Mouse (Mus musculus): ENCODE data around the gene Usp39. TPM values are rescaled to one million over a fixed set of nuclear protein-coding genes. Genes with fewer than 3 reads are reported as not detected.

Usp39 gene
- total RNA-seq, 2 experiments from 2014 or later = 19.3 to 24.6 TPM

GRCm38 (mm10) chr6:72374206-72374605, 29.2 kb upstream of the Usp39 start:
- DNase-seq = no peak
- intact Hi-C loops (cut with DNase I) = no loop called here

GRCm38 (mm10) chr6:72373184-72373583, 28.2 kb upstream of the Usp39 start:
- DNase-seq = peak in 1 of 2 experiments; percentile 41
- intact Hi-C loops (cut with DNase I) = no loop called here

DNA sequence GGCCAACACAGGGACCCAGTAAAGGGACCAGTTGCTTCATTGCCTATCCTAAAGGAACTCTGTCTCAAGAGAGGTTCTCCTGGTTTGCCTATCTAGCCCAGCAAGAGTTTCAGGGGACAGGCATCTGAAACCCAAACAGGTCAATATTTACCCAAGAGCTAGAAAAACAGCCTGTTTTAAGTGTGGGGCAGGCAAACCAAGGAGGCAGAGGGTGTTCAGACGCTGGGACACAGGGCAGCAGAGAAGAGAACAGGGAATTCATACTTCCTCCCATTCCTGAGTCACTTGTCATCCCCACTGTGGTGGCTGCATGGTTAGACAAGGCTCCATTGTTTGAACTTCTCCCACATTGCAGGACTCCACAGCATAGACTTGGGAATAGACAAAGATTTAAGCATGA, 26.6 kb upstream of the Usp39 start:
- intact Hi-C loops (cut with DNase I) = no loop called here
- no peak for DNase-seq

DNA sequence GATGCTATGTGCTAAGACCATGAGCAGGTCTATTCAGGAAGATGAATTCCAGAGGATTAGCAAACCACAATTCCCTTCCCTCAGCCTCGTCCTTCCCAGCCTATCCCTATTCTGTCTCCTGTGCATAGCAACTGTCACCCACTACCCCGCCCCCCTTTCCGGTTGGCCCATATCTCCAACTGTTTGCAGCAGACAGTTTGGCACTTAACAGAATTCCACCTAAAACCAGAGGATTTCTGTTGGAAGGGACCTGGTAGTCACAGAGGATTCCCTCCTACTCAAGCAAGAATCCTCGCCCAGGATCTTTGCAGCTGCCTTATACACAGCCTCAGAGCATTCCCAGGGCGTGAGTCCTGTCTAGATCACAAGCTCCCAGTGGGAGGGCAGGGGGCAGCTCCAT, 26.2 kb upstream of the Usp39 start:
- DNase-seq = peak; percentile 58 to 68

DNA sequence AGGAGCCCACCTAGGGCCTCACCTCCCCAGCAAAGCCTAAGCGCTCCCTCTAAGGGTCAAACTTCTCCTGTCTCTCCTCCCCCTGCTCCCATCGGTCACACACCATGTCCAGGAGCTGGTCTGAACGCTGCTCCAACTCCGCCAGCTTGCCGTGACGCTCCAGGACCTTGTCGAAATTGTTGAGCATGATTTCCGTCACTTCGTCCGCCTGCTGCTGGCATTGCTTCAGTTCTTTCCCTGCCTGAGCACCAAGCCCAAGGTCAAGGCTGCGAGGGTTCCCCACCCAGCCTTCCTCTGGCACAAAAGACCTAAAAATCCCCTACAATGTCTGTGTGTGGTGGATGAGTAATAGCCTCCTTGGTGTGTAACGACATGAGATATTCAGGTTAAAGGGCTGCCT, 25.1 kb upstream of the Usp39 start:
- DNase-seq = peak in 1 of 2 experiments; percentile 32
- intact Hi-C loops (cut with DNase I) = no loop called here

More for the DNA sequence above, 26.2 kb upstream of the Usp39 start:
- intact Hi-C loops (cut with DNase I) = no loop called here

DNA sequence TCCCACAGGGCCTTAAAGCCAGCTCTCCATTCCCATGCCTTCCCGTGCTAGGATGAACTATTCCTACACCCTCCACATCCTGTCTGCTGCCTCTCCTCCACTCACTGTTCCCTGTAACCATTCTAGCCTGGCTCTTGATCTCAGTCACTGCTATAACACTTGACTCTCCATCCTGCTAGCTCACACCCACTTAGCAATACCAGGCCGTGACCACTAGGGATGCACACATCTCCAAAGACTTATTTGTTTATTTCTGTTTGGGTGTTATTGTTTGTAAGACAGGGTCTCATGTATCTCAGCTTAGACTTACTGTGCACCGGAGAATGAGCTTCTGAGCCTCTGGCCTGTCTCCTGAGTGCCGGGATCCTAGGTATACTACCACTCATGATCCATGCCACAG, 24.6 kb upstream of the Usp39 start:
- intact Hi-C loops (cut with DNase I) = no loop called here
- no peak for DNase-seq

- DNase-seq = no peak
- intact Hi-C loops (cut with DNase I) = no loop called here
Observed at GRCm38 (mm10) chr6:72367460-72367974, 22.5 kb upstream of the Usp39 start.

DNA sequence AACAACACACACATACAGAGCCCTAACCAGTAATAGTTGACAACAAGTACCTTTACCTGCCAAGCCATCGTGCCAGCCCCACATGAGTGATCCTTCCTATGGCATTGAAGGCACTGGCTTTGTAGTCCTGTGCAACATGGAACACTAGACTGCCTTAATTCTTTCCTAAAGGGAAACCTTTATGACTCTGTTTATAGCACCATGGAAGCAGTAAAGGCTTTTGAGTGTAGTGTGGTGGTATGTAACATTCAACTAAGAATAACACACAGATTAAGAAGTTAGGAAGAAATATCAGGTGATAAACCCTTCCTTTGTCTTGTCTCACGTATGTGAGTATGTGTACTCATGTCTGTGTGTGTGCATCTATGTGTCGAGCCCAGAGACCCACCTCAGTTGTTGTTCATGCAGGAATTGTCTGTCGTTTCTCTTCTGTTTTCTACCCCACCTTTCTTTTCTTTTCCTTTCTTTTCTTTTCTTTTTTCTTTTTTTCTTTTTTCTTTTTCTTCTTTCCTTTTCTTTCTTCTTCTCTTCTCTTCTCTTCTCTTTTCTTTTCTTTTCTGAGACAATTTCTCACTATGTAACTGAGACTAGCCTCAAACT, 22.0 kb upstream of the Usp39 start, which contains the start of gene Rnf181:
TSS of gene Rnf181 (minus strand) at position 113 of the 600 bp plus-strand sequence.
- intact Hi-C loops (cut with DNase I) = no loop called here
- no peak for DNase-seq

DNA sequence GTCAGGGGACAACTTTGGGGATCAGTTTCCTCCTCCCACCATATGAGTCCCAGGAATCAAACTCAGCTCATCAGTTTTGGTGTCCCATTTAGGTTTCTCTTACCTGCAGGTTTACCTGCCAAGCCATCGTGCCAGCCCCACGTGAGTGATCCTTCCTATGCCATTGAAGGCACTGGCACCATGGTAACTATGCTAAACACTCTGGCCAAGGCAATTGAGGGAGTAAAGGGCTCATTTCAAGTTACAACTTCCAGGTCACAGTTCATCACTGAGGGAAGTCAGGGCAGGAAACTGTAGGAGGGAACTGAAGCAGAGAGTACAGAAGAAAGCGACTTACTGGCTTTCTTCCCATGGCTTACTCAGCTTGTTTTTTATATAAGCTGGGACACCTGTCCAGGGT, 21.3 kb upstream of the Usp39 start:
- intact Hi-C loops (cut with DNase I) = no loop called here

DNA sequence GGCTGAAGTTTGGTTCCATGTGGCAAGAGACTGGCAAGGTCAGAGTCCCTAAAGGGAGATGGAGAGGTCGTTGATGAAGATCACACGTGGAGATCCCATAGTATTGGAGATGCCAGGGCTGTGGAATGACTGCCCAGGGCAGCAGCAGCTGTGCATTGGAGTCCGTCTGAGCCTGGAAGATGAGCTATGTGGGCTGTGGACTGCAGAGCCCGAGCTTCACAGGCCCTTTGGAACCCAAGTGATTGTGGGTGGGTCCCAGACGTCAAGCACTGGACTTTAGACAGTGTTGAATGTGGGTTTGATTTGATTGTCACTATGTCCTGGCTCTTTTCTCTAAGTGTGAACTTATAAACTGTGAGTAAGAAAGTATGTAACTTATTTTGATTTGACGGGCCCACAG, 20.0 kb upstream of the Usp39 start:
- intact Hi-C loops (cut with DNase I) = loop anchor here (5.0 kb wide), 1 partner anchor 42 kb away; no protein-coding TSS in a partner anchor
- no peak for DNase-seq

More for the DNA sequence above, 21.3 kb upstream of the Usp39 start:
- DNase-seq = no peak

- no peak for DNase-seq
- intact Hi-C loops (cut with DNase I) = loop anchor here (5.0 kb wide), 1 partner anchor 43 kb away; no protein-coding TSS in a partner anchor
Observed at GRCm38 (mm10) chr6:72364009-72364408, 19.0 kb upstream of the Usp39 start.

DNA sequence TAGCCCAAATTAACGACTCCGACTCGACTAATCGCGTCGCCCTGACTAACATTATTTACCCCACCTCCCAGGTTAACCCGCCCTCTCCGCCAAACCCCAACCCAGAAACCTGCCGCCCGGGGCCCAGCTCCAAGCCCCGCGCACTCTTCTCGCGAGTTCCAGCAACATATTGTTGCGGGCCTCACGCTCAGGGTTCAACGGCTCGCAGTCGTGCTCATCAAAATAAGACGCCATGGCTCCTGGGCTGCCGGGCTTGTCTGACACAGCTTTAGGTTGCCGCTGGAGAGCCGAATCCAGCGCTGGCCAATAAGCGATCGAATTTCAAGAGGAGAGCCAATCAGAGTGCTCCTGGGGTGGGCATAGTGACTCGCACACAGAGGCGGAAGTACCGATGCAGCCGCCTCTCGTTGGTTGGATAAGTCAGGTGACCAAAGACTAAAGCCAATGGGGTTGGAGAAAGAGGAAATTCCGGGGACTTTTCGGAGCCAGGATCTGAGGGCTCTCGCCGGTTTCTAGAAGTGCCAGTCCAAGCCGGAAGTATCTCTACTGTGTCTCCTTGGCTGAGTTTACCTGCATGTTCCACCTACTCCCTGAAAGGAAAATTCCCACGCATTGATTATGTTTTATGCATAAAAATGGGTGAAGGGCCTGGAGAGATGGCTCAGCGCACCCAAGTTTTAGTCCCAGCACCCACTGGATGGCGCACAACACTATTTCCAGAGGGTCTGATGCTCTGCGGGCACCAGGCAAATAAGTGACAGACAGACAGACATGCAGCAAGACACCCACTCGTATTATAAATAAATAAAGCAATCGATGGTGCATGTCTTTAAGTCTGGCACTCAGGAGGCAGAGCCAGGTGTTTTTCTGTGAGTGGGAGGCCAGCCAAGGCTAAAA, 17.4 kb upstream of the Usp39 start:
- intact Hi-C loops (cut with DNase I) = loop anchor here (5.0 kb wide), 1 partner anchor 45 kb away; no protein-coding TSS in a partner anchor
- peak; percentile 98 for DNase-seq

DNA sequence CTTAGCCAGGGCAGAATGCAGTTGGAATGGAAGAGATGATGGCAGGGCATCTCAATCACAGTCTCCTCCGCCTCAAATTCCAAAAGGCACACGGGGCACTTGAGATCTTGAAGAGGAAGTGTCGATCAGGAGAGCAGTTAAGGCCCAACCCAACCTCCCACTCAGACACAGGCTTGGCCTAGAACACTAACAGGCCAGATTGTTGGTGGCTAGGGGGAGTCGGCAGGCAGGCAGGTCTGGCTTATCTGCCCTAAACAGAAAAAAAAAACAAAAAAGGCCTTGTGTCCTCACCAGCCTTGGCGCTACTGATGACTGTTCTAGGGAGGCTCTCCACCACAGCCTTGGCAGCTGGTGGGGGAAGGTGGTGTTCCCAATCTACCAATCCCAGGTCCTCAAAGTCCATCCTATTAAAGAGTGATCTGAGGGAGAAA, 16.2 kb upstream of the Usp39 start:
- intact Hi-C loops (cut with DNase I) = loop anchor here (5.0 kb wide), 1 partner anchor 46 kb away; no protein-coding TSS in a partner anchor

DNA sequence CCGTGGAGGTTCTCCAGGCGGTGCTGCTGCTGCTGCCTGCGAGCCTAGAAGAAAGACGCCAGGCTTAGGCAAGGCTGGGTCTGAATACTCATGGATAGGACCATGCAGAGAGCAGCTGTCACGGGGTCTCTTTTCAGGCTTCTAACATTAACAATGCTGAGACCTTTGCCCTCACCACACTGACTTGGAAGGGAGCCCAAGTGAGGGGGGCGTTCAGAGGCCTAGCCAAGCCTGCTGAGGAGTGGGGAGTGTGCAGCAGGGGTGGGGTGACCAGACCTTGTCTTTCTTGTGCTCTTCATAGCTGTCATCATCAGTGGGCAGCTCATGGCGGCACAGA, 15.6 kb upstream of the Usp39 start:
- DNase-seq = peak in 1 of 2 experiments; percentile 7
- intact Hi-C loops (cut with DNase I) = loop anchor here (5.0 kb wide), 1 partner anchor 47 kb away; no protein-coding TSS in a partner anchor

More for the DNA sequence above, 16.2 kb upstream of the Usp39 start:
- DNase-seq = peak in 1 of 2 experiments; percentile 4

- intact Hi-C loops (cut with DNase I) = loop anchor here (5.0 kb wide), 1 partner anchor 47 kb away; no protein-coding TSS in a partner anchor
- DNase-seq = peak in 1 of 2 experiments; percentile 12
Observed at GRCm38 (mm10) chr6:72359891-72360598, 15.1 kb upstream of the Usp39 start.

DNA sequence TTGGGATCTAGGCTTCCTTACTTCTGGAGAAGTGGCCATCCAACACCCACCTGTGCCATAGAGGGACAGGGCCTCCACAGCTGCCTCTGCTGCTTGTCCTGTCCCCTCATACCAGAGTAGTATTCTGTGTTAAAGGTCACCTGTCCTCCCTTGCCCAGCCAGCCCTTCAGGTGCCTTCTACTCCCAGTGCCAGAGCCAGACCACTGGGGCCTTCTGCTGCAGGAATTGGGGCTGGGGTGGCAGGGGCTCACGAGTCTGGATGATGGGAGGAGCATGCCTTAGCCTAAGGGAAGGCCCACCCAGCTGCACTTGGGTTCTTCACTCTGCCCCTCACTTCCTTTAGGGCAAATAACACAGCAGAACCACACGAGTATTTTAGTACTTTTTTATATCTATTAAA, 14.4 kb upstream of the Usp39 start:
- DNase-seq = peak in 1 of 2 experiments; percentile 3
- intact Hi-C loops (cut with DNase I) = no loop called here

GRCm38 (mm10) chr6:72358086-72358764, 13.2 kb upstream of the Usp39 start:
- intact Hi-C loops (cut with DNase I) = no loop called here
- peak in 1 of 2 experiments; percentile 3 for DNase-seq

DNA sequence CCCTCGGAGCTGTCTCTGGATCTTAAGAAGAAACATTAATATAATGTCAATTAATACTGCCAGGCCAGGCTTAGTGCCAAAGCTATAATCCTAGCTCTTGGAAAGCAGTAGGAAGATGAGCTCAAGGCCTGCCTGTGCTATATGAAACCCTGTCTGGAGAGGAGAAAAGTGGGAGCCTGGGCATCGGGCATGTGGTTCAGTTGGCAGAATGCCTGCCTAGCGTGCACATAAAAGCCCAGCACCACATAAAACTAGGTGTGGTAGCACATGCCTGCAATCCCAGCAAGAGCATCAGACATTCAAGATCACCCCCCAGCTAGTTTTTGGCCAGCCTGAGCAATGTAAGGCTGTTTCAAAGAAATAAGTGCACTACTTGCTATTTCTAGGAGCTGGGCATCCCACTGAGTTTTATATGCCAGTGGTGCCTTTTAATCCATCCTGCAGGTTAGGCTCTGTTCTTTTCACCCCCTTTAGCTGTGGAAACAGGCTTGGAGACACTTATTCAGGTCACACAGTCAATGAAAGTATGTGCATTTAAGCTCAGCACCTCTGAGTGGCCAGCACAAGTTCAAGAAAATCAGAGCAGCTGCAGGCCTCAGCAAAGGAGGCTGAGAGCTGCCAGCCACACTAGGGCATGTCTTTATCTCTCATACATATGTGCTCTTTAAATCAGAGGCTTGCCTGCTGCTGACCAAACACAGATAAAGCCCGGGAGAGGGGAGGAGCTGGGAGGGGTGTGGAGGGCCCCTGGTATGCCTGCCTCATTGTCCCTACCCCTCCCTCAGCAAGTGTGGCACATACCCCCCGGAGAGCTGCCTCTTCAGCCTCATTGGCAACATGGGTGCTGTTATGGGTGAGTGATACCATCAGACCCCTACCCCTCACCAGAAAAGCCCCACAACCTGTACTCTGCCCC, 12.4 kb upstream of the Usp39 start:
- intact Hi-C loops (cut with DNase I) = no loop called here
- no peak for DNase-seq

DNA sequence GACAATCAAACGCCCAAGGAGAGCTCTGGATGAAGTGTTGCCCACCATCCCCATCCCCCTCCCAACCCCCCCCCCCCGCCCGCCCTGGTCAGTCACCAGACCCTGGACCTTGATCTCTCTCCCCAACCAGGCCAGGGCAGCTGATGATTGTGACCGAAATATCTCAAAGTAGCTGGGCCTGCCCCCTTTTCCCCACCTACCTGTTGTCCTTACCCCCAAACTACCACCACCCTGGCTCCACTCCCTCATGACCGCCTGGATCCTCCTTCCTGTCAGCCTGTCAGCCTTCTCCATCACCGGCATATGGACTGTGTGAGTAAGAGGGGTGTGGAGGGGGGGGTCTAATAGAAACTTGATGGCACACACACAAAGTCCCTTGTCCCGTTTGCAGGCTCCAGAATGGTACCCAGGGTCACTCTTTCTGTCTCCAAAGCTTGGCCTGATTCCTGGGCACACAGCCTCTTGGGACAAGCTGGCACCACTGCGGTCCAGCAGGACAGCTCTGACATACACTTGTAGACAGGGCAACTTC, 11.1 kb upstream of the Usp39 start:
- DNase-seq = no peak
- intact Hi-C loops (cut with DNase I) = no loop called here

Measured in heart, postnatal 10 days (tissue).